Mouse (Mus musculus) neural tube, embryonic 12.5 days (tissue): Measurements from ENCODE around the gene Mcm10. TPM values are rescaled to one million over a fixed set of nuclear protein-coding genes. Genes with fewer than 3 reads are reported as not detected.
"Not testable (repeated sequence)": the region's sequence is repeated elsewhere in the genome, so short reads cannot be mapped to it uniquely, and the experiment has no call there.

Experiments
- ATAC-seq: fragments of 200-750 bp; cut with Nextera tagmentation; 2 replicates; pipeline ENCODE4 v1.8.0; 2017; ENCODE audit warnings: low read depth, mild to moderate bottlenecking, moderate TSS enrichment, moderate library complexity; ENCODE audit not compliant: low FRiP score
- H3K27ac ChIP-seq: fragments of 300-500 bp; sonication (generic); 2 replicates; pipeline ENCODE4 v1.5.1; 2016
- H3K27me3 ChIP-seq: fragments of 300-500 bp; sonication (generic); replicated peaks from 2 replicates; pipeline ENCODE4 v1.6.1; 2016; ENCODE audit warnings: mild to moderate bottlenecking
- H3K36me3 ChIP-seq: fragments of 300-500 bp; sonication (generic); 2 replicates; pipeline ENCODE4 v1.6.1; 2016; ENCODE audit warnings: mild to moderate bottlenecking
- H3K4me1 ChIP-seq: fragments of 300-500 bp; sonication (generic); 2 replicates; pipeline ENCODE4 v1.6.1; 2016
- H3K4me2 ChIP-seq: fragments of 300-500 bp; sonication (generic); replicated peaks from 2 replicates; pipeline ENCODE4 v1.6.1; 2016; ENCODE audit warnings: mild to moderate bottlenecking
- H3K4me3 ChIP-seq: fragments of 300-500 bp; sonication (generic); 2 replicates; pipeline ENCODE4 v1.5.1; 2016
- H3K9ac ChIP-seq: fragments of 300-500 bp; sonication (generic); 2 replicates; pipeline ENCODE4 v1.6.1; 2016; ENCODE audit warnings: mild to moderate bottlenecking
- H3K9me3 ChIP-seq: fragments of 300-500 bp; sonication (generic); 2 replicates; pipeline ENCODE4 v1.6.1; 2016; ENCODE audit warnings: mild to moderate bottlenecking
- WGBS: fragments of 180-500 bp; shearing (Covaris S2); methylation state at CpG from one replicate; pipeline ENCODE4 v1.1.7; 2016; 5-methylcytosine and 5-hydroxymethylcytosine counted together
- polyA plus RNA-seq: library from polyadenylated mRNA; unstranded; fragments of >200 nt; fragmentation: Nextera tagmentation; extraction: Ambion mirVana; gene quantifications from 2 replicates; pipeline ENCODE4 v1.2.1, GENCODE M21; 2016

The Mcm10 gene
- polyA plus RNA-seq, 1 experiment from 2014 or later: 21.7 TPM

- no peak overlapping the region for H3K4me2 ChIP-seq
- no peaks in the 10 kb centered on the region for H3K9me3 ChIP-seq
- H3K9ac ChIP-seq: no peak overlapping the region
- no peaks in the 10 kb centered on the region for H3K27me3 ChIP-seq
- no peak for ATAC-seq
- H3K27ac ChIP-seq: no peak overlapping the region
- no peak overlapping the region for H3K4me3 ChIP-seq
- no peaks in the 10 kb centered on the region for H3K4me1 ChIP-seq
- no peaks in the 10 kb centered on the region for H3K36me3 ChIP-seq
- 88% methylated on average over 12 of the region's 12 CpGs for WGBS
These were observed 54.6 kb downstream of the Mcm10 start for GRCm38 (mm10) chr2:4958039-4958438.

- Histone ChIP-seq H3K27ac (no peak overlapping the region), H3K4me1 (no peaks in the 10 kb centered on the region), H3K4me3 (no peak overlapping the region), H3K36me3 (no peaks in the 10 kb centered on the region), H3K9ac (no peak overlapping the region), H3K27me3 (no peaks in the 10 kb centered on the region), H3K4me2 (no peak overlapping the region), H3K9me3 (no peaks in the 10 kb centered on the region)
- no peak for ATAC-seq
- 90% methylated on average over 6 of the region's 6 CpGs for WGBS
These were observed 58.3 kb downstream of the Mcm10 start for GRCm38 (mm10) chr2:4954216-4954760.

DNA sequence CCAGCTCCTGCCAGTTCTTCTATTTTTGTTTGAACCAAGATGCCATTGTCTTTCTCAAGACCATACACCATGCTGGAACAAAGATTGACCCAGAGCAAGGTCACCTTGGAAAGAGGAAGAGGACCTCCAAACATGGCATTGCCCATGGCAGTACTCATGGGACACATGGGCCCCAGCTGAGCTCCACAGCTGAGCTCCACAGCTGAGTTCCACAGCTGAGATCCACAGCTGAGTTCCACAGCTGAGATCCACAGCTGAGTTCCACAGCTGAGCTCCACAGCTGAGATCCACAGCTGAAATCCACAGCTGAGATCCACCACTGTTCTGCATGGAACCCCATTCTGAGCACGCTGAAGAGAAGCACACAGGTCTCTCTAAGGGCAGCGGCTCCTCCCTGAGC is 61.6 kb downstream of the Mcm10 start:
- Histone ChIP-seq H3K4me2 (no peak overlapping the region), H3K27ac (no peak overlapping the region), H3K4me1 (no peaks in the 10 kb centered on the region), H3K9me3 (no peaks in the 10 kb centered on the region), H3K4me3 (no peak overlapping the region), H3K9ac (no peak overlapping the region), H3K36me3 (no peaks in the 10 kb centered on the region), H3K27me3 (no peaks in the 10 kb centered on the region)
- WGBS: 95% methylated on average over 2 of the region's 2 CpGs
- ATAC-seq: no peak

- H3K27ac ChIP-seq, H3K9ac ChIP-seq, H3K4me3 ChIP-seq, H3K36me3 ChIP-seq, H3K9me3 ChIP-seq, ATAC-seq, H3K4me1 ChIP-seq, H3K27me3 ChIP-seq, H3K4me2 ChIP-seq: not testable (repeated sequence)
- WGBS: 94% methylated on average over 8 of the region's 8 CpGs
These were observed 62.9 kb downstream of the Mcm10 start for GRCm38 (mm10) chr2:4949691-4950090.

GRCm38 (mm10) chr2:4940861-4941260 is 71.7 kb downstream of the Mcm10 start:
- no peaks in the 10 kb centered on the region for H3K4me1 ChIP-seq
- H3K27me3 ChIP-seq: no peaks in the 10 kb centered on the region
- no peak overlapping the region for H3K27ac ChIP-seq
- H3K9me3 ChIP-seq: peaks cover 4% of the 10 kb centered on the region; the same call in 1 of the 2 replicates
- WGBS: 90% methylated on average over 11 of the region's 11 CpGs
- no peak overlapping the region for H3K4me3 ChIP-seq
- no peak overlapping the region for H3K4me2 ChIP-seq
- H3K36me3 ChIP-seq: peaks cover 6% of the 10 kb centered on the region; the same call in 1 of the 2 replicates
- ATAC-seq: no peak
- H3K9ac ChIP-seq: no peak overlapping the region

Other genes starting within 250 kb of the Mcm10 start
- gene Sephs1, start 131.2 kb downstream of the Mcm10 start, polyA plus RNA-seq: 99.5 and 103 TPM in 2 replicates
- gene Phyh, start 93.8 kb downstream of the Mcm10 start, polyA plus RNA-seq: 41.6 and 46.1 TPM in 2 replicates
- gene Ucma, start 36.7 kb downstream of the Mcm10 start, polyA plus RNA-seq: 0.38 TPM in 1 of 2 replicates, not detected in the other
- 5.2 and 6.1 TPM in 2 replicates for gene Optn, start 51.3 kb upstream of the Mcm10 start, polyA plus RNA-seq
- gene Ccdc3, start 125.0 kb upstream of the Mcm10 start, polyA plus RNA-seq: 7.8 and 10.9 TPM in 2 replicates